Mouse (Mus musculus) brain, embryonic 14.5 days (tissue): ENCODE data around the gene Camk2b. TPM values are rescaled to one million over a fixed set of nuclear protein-coding genes. Genes with fewer than 3 reads are reported as not detected.

Experiments used
- DNase-seq: peaks from one replicate; pipeline ENCODE4 v3.0.0-alpha.2; 2011; ENCODE audit warnings: low read depth
- CTCF ChIP-seq: fragments of 200-500 bp; IDR thresholded peaks from 2 replicates; pipeline ENCODE4 v1.5.1; 2012; ENCODE audit warnings: inconsistent platforms, mild to moderate bottlenecking, moderate library complexity, borderline replicate concordance; ENCODE audit not compliant: insufficient read depth, insufficient read length; ENCODE audit errors: extremely low read depth
- POLR2A ChIP-seq: fragments of 200-500 bp; IDR thresholded peaks from 2 replicates; pipeline ENCODE4 v1.6.1; 2012; ENCODE audit warnings: mild to moderate bottlenecking, inconsistent platforms, borderline replicate concordance; ENCODE audit not compliant: poor library complexity, insufficient read depth, insufficient read length, severe bottlenecking; ENCODE audit errors: extremely low read depth
- polyA plus RNA-seq: library from polyadenylated mRNA; depleted of rRNA; stranded (reverse); fragments of >200 nt; gene quantifications from 2 replicates; pipeline ENCODE4 v1.2.3, GENCODE M21; 2012

Gene Camk2b
- polyA plus RNA-seq, 1 experiment = 126 TPM

DNA sequence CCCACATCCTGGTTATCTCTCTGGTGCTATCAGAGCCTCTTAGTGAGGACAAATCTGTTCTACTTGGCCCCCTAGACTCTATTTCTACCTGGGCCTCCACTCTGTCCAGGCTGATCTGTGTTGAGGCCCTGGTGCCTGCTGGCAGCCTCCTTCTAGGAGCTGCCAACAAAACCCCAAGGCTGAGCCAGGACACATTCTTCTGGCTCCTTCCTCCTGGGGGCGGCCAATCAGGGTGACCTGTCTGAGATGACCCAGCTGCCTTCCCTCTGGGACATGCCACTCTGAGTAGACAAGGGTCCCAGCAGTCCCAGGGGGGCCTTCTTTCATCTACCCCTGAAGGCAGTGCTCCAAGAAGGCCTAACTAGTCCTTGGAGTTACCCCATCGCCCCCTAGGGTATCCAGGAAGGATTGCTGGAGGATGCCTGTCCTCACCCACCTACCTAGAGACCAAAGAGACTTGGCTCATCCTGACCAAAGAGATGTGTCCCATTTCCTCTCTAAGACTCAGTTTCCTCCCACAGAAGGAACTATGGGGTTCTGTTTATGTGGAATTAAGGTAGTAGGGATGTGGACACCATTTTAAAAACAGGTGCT is 63.0 kb downstream of the Camk2b start:
- no peak for TF ChIP-seq POLR2A
- peak; percentile 10; the same call in 1 of the 2 replicates for TF ChIP-seq CTCF
- DNase-seq = no peak

- DNase-seq = no peak
- TF ChIP-seq POLR2A (no peak), CTCF (no peak)
Measured at GRCm38 (mm10) chr11:6001981-6002649, 64.0 kb downstream of the Camk2b start.

DNA sequence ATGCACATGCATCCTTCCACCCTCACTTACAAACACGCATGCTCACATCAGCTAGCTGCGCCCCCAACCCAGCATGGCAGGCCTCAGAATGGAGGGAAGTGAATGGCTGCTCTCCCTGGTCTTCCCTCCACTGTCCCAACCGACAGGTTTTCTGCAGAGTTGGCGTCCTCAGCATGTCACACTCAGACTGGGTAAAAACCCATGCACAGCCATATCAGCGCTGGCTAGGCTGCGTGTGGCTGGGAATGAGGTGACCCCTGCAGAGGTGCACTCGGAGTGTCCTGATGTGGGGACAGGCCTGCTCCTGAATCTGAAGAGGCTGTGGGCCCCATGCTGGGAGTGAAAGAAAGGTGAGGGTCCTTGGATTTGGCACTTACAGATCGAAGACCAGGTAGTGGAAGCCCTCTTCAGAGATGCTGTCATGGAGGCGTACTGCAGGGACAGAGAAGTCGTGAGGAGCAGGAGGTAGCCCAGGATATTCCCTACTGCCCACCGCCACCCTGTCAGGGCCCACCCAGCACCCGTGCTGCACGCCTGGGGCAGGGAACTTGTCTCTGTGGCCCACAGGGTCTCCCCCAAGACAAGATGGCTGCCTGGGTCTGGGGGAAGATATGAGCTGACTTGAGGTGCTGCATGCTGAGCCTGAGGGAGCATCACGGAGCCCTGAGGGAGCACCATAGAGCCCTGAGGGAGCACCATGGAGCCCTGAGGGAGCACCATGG is 65.0 kb downstream of the Camk2b start:
- DNase-seq = no peak
- TF ChIP-seq POLR2A = no peak
- TF ChIP-seq CTCF = no peak

GRCm38 (mm10) chr11:5999832-6000771 is 66.1 kb downstream of the Camk2b start:
- DNase-seq = peak; percentile 94
- TF ChIP-seq POLR2A = no peak
- no peak for TF ChIP-seq CTCF

DNA sequence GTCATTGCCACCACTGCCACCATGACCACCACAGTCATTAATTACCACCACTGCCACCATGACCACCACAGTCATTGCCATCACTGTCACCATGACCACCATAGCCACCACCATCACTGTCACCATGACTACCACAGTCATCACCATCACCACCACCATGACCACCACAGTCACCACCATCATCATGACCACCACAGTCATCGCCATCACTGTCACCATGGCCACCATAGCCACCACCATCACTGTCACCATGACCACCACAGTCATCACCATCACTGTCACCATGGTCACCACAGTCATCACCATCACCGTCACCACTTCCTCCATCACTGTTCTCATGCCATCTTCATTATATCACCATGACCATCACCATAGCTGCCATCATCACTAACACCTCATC is 67.7 kb downstream of the Camk2b start:
- DNase-seq = no peak
- TF ChIP-seq POLR2A (no peak), CTCF (no peak)

- peak; percentile 86 for DNase-seq
Measured at GRCm38 (mm10) chr11:5995989-5996388, 70.2 kb downstream of the Camk2b start.

GRCm38 (mm10) chr11:5994880-5995279 is 71.3 kb downstream of the Camk2b start:
- TF ChIP-seq POLR2A = no peak
- no peak for TF ChIP-seq CTCF

More at GRCm38 (mm10) chr11:5995989-5996388, 70.2 kb downstream of the Camk2b start:
- TF ChIP-seq CTCF (peak; percentile 96), POLR2A (no peak)

DNA sequence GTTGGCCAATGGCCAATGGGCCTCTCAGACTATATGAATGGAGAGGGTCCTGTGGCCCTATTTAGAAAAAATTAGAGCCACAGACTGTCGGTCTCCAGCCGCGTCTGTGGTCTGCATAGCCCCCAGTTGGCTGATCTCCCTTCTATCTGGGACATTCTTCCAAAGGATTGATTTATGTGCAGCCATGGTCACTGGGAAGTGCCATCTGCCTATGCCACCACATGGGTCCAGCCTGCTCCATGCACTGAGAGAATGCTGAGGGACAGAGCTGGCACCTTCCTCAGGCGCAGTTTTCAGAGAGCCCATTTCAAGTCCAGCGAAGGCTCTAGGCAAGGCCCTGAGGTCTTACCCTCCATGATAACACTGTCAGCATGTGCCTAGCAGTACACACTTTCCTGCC is 72.0 kb downstream of the Camk2b start:
- TF ChIP-seq CTCF (no peak), POLR2A (no peak)
- no peak for DNase-seq

More at GRCm38 (mm10) chr11:5994880-5995279, 71.3 kb downstream of the Camk2b start:
- no peak for DNase-seq

DNA sequence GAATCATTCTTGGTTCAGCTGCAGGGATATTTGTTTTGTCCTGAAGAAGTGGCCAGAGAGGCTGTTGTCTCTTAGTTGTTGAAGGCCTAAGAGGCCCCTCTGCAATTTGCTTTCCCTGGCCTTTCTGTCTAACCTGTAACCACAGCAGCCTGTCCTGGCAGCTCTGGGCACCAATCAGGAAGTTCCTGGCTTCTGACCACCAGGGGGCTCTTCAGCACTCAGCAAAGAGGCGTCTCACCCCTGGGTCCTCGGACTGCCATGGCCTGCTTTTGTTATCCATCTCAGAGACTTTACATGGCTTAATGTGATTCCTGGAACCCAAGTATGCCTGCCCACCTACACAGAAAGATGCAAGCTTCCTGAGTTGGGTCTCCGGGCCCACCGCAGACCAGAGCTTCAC is 75.3 kb downstream of the Camk2b start:
- TF ChIP-seq POLR2A = no peak
- TF ChIP-seq CTCF = peak; percentile 81
- DNase-seq = peak; percentile 77

GRCm38 (mm10) chr11:5989954-5990593 is 76.1 kb downstream of the Camk2b start:
- no peak for TF ChIP-seq POLR2A
- no peak for DNase-seq
